8 mouse cellular contexts compared by ENCODE assay signal in the genomic region with DNA sequence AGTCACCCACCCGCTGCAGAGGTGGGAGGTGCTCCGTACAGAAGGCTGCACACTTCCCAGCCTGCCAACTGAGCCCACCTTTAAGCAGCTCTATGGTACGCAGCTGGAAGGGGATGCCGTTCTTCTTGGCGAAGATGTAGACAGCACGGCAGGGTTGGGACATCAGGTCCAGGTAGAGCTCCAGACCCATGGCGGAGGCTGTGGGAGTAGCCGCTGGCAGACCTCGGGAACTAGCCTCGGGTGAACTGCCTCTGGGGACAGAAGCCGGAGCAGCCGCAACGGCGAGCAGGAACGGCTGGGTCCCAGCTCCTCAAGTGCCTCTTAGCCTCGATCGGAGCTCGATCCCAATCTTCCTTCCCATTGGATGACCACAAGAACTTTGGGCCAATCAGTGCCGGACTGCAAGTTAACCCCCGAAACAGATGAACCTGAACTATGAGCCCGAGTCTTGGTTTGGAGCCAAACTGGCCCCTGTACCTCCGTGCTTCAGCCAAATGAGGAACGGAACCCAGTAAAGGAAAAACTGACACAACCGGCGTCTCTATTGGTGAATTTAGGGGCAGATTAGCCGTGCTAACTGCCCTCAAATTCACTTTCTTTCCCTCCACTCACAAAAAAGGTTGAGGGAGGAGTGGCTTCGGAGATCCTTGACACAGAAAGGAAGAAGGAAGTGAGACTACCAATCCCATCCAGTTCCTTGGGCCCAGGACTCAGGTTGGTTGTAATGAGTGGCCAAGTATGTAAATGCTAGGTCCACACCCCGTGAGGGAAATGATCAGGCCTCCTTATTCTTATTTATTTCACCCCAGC. TPM values are rescaled to one million over a fixed set of nuclear protein-coding genes. Genes with fewer than 3 reads are reported as not detected.
DNase-seq lines count a peak whose midpoint lies in the region; ATAC-seq lines count a peak whose summit lies in the region.

Gene Gm20441 (minus strand): TSS at position 186 of the 810 bp plus-strand sequence.
Gene Gstt3 (minus strand): TSS at position 646 of the 810 bp plus-strand sequence.

- peaks cover 6% of the 10 kb centered on the region for H3K27me3 ChIP-seq in forebrain, embryonic 11.5 days (ENCODE audit: control insufficient read depth, insufficient read depth, low read length)
- no peaks in the 10 kb centered on the region for H3K27me3 ChIP-seq in stomach, embryonic 14.5 days (ENCODE audit: control insufficient read depth, insufficient read depth, low read length)

- WGBS in forebrain, embryonic 11.5 days = under 1% methylated on average over 28 of the region's 28 CpGs
- under 1% methylated on average over 28 of the region's 28 CpGs for WGBS in stomach, embryonic 14.5 days

- intact Hi-C loops in heart, postnatal 10 days (cut with DNase I) = no loop called here

- no peak within 1 kb of the TSS for H3K27ac ChIP-seq in forebrain, embryonic 11.5 days (ENCODE audit: low read depth, low read length)
- peak within 1 kb of the TSS; percentile 62; the same call in 1 of the 2 replicates for H3K27ac ChIP-seq in stomach, embryonic 14.5 days (ENCODE audit: low read length)

- H3K9ac ChIP-seq in forebrain, embryonic 11.5 days (ENCODE audit: low read length) = peak within 1 kb of the TSS; percentile 45
- H3K9ac ChIP-seq in stomach, embryonic 14.5 days (replicated peaks; ENCODE audit: low read depth, low read length) = no peak within 1 kb of the TSS; the same call in 1 of the 2 replicates

- peak; percentile 82 to 91 for DNase-seq in adrenal gland, adult (ENCODE audit: inconsistent age in 2 of 2, low spot score in 1 of 2)
- DNase-seq in forebrain, embryonic 11.5 days (ENCODE audit: low spot score) = peak; percentile 69
- DNase-seq in heart, postnatal 10 days = peak; percentile 63 to 69
- peak; percentile 88 to 95 for DNase-seq in kidney, postnatal 25 days
- DNase-seq in left cerebral cortex, adult 8-10 months (ENCODE audit: low spot score in 2 of 2) = no peak

- H3K9me3 ChIP-seq in forebrain, embryonic 11.5 days (ENCODE audit: control insufficient read depth, low read length) = no peaks in the 10 kb centered on the region
- no peaks in the 10 kb centered on the region for H3K9me3 ChIP-seq in stomach, embryonic 14.5 days (ENCODE audit: control insufficient read depth, low read depth, low read length)

- ATAC-seq in CD4-positive, CD25-positive, alpha-beta regulatory T cell, adult 4 months = peak; percentile 74
- ATAC-seq in forebrain, embryonic 11.5 days (replicated peaks; ENCODE audit: low FRiP score) = peak; percentile 55; the same call in 1 of the 2 replicates
- peak; percentile 78 for ATAC-seq in megakaryocyte, adult 5-6 weeks (ENCODE audit: poor library complexity, severe bottlenecking)
- ATAC-seq in stomach, embryonic 14.5 days (ENCODE audit: insufficient number of reproducible peaks, insufficient read depth, low FRiP score, low read depth) = peak; percentile 84

- H3K4me3 ChIP-seq in forebrain, embryonic 11.5 days (ENCODE audit: low read depth, low read length) = peak within 1 kb of the TSS; percentile 35
- H3K4me3 ChIP-seq in stomach, embryonic 14.5 days (ENCODE audit: low read depth, low read length) = peak within 1 kb of the TSS; percentile 47

- peak within 1 kb of the TSS; percentile 97 for H3K4me2 ChIP-seq in forebrain, embryonic 11.5 days (ENCODE audit: low read depth, low read length, severe bottlenecking)
- peak within 1 kb of the TSS; percentile 86 for H3K4me2 ChIP-seq in stomach, embryonic 14.5 days (replicated peaks; ENCODE audit: low read depth, low read length)

- H3K36me3 ChIP-seq in forebrain, embryonic 11.5 days (ENCODE audit: control insufficient read depth, insufficient read depth, low read length) = no peaks in the 10 kb centered on the region
- H3K36me3 ChIP-seq in stomach, embryonic 14.5 days (ENCODE audit: control insufficient read depth, insufficient read depth, low read length) = no peaks in the 10 kb centered on the region

- H3K4me1 ChIP-seq in forebrain, embryonic 11.5 days (replicated peaks; ENCODE audit: control insufficient read depth, insufficient read depth, low read length) = peaks cover 10% of the 10 kb centered on the region; the same call in 1 of the 2 replicates
- H3K4me1 ChIP-seq in stomach, embryonic 14.5 days (ENCODE audit: control insufficient read depth, insufficient read depth, low read length) = peaks cover 4% of the 10 kb centered on the region; the same call in 1 of the 2 replicates

RNA-seq across cellular contexts. Expression of gene Gm20441, which starts in this region (rescaled TPM):
- polyA plus RNA-seq in CD4-positive, CD25-positive, alpha-beta regulatory T cell, adult 4 months (2017; shearing (Covaris generic)) = not detected
- polyA plus RNA-seq in forebrain, embryonic 11.5 days (2014; fragmentation: Nextera tagmentation; extraction: Ambion mirVana) = not detected in 2 replicates
- not detected for total RNA-seq in heart, postnatal 10 days (2021)
- not detected in 2 replicates for total RNA-seq in megakaryocyte, adult 5-6 weeks (2015)
- total RNA-seq in megakaryocyte, adult 5-6 weeks (2017) = not detected in 2 replicates
- not detected in 2 replicates for polyA plus RNA-seq in stomach, embryonic 14.5 days (2014; fragmentation: Nextera tagmentation; extraction: Ambion mirVana)
- not detected for total RNA-seq in left cerebral cortex, adult 8-10 months (2022)

RNA-seq across cellular contexts. Expression of gene Gstt3, which starts in this region (rescaled TPM):
- 10 to 100 TPM in 1 of 2 experiments, 1 to 10 TPM in 1; 6.4 to 16.8 TPM for polyA plus RNA-seq in CD4-positive, CD25-positive, alpha-beta regulatory T cell, adult 4 months (2017; shearing (Covaris generic))
- 1.2 and 1.6 TPM in 2 replicates for polyA plus RNA-seq in forebrain, embryonic 11.5 days (2014; fragmentation: Nextera tagmentation; extraction: Ambion mirVana)
- total RNA-seq in heart, postnatal 10 days (2021) = 1 to 10 TPM; 1.9 to 3.0 TPM
- total RNA-seq in megakaryocyte, adult 5-6 weeks (2015) = 1.4 and 2.7 TPM in 2 replicates
- 1.5 and 1.6 TPM in 2 replicates for total RNA-seq in megakaryocyte, adult 5-6 weeks (2017)
- polyA plus RNA-seq in stomach, embryonic 14.5 days (2014; fragmentation: Nextera tagmentation; extraction: Ambion mirVana) = 46.5 and 48.5 TPM in 2 replicates
- total RNA-seq in left cerebral cortex, adult 8-10 months (2022) = 1 to 10 TPM; 2.6 to 5.2 (median 3.8) TPM

Comparison
In these comparisons a context has a peak if more than half of its experiments do, and no peak if none do; other contexts are left out.
1. DNase-seq: peak in adrenal gland, adult (2 of 2), forebrain, embryonic 11.5 days (single experiment), heart, postnatal 10 days (2 of 2) and kidney, postnatal 25 days (2 of 2); none in left cerebral cortex, adult 8-10 months (0 of 2).
2. Peak in every context shown above with its lines, with median percentiles within 50 percentile points of each other: ATAC-seq.